Mouse (Mus musculus) heart, postnatal 0 days (tissue): ENCODE results near the gene Mlip.

Experiments used
- CTCF ChIP-seq: IDR thresholded peaks from 2 replicates; pipeline ENCODE4 v1.5.1; 2016; ENCODE audit warnings: antibody characterized with exemption, control low read depth, low read depth
- EP300 ChIP-seq: IDR thresholded peaks from 2 replicates; pipeline ENCODE4 v1.6.1; 2016; ENCODE audit warnings: antibody characterized with exemption, low read depth

DNA sequence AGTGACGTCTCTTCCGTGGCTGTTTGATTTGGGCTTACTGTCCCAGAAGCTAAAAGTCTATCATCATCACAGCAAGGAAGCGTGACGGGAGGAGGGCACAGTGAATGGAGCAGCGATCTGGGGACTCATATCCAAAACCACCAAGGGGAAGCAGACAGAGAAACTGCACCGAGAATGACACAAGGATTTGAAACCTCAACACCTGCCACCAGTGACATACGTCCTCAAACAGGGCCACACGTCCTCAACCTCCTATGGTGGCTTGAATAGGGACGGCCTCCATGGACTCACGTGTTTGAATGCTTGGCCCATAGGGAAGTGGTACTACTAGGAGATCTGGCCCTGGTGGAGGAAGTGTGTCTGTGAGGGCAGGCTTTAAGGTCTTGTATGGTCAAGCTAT lies 38.5 kb upstream of the Mlip start:
- TF ChIP-seq CTCF (no peak), EP300 (no peak)
